Mouse (Mus musculus): ENCODE data around the gene Gm44790.
A peak's percentile ranks its signal among the peaks of the same experiment; 100 is the strongest.

The Gm44790 gene

GRCm38 (mm10) chr6:86404100-86404861 is 22.2 kb upstream of the Gm44790 start, which contains the start of gene Tia1:
Gene Tia1 (plus strand): TSS chr6:86404219.
- DNase-seq (ENCODE audit: low spot score), result peak; percentile 99

GRCm38 (mm10) chr6:86404996-86405395 is 21.5 kb upstream of the Gm44790 start:
- DNase-seq (ENCODE audit: low spot score), result peak; percentile 56

GRCm38 (mm10) chr6:86406306-86406705 is 20.2 kb upstream of the Gm44790 start:
- no peak for DNase-seq (ENCODE audit: low spot score)

GRCm38 (mm10) chr6:86418711-86419110 is 7.7 kb upstream of the Gm44790 start:
- DNase-seq (ENCODE audit: low spot score), result no peak

- DNase-seq (ENCODE audit: low spot score), result no peak
These were observed 7.2 kb upstream of the Gm44790 start for GRCm38 (mm10) chr6:86419239-86419638.

- DNase-seq (ENCODE audit: low spot score), result peak; percentile 38
These were observed 6.0 kb upstream of the Gm44790 start for GRCm38 (mm10) chr6:86420491-86420890.

- no peak for DNase-seq (ENCODE audit: low spot score)
These were observed 5.1 kb downstream of the Gm44790 start for GRCm38 (mm10) chr6:86431531-86431930.

- DNase-seq (ENCODE audit: low spot score), result no peak
These were observed 7.2 kb downstream of the Gm44790 start for GRCm38 (mm10) chr6:86433696-86434095.

GRCm38 (mm10) chr6:86437711-86438110 is 11.3 kb downstream of the Gm44790 start:
- peak; percentile 76 for DNase-seq (ENCODE audit: low spot score)

GRCm38 (mm10) chr6:86438272-86439118 is 12.0 kb downstream of the Gm44790 start, which contains the start of gene C87436:
Gene C87436 (plus strand): TSS chr6:86438374.
- DNase-seq (ENCODE audit: low spot score), result peak; percentile 95

GRCm38 (mm10) chr6:86439119-86439496 is 12.7 kb downstream of the Gm44790 start:
- no peak for DNase-seq (ENCODE audit: low spot score)

- DNase-seq (ENCODE audit: low spot score), result peak; percentile 10
These were observed 13.1 kb downstream of the Gm44790 start for GRCm38 (mm10) chr6:86439531-86439930.

GRCm38 (mm10) chr6:86441571-86441970 is 15.1 kb downstream of the Gm44790 start:
- no peak for DNase-seq (ENCODE audit: low spot score)

GRCm38 (mm10) chr6:86445551-86445950 is 19.1 kb downstream of the Gm44790 start:
- DNase-seq (ENCODE audit: low spot score), result no peak

- DNase-seq (ENCODE audit: low spot score), result no peak
These were observed 20.6 kb downstream of the Gm44790 start for GRCm38 (mm10) chr6:86446927-86447568.

- no peak for DNase-seq (ENCODE audit: low spot score)
These were observed 30.3 kb downstream of the Gm44790 start for GRCm38 (mm10) chr6:86456727-86457126.

- no peak for DNase-seq (ENCODE audit: low spot score)
These were observed 36.6 kb downstream of the Gm44790 start for GRCm38 (mm10) chr6:86463079-86463478.

GRCm38 (mm10) chr6:86471317-86471716 is 44.9 kb downstream of the Gm44790 start:
- no peak for DNase-seq (ENCODE audit: low spot score)

GRCm38 (mm10) chr6:86471760-86472099 is 45.3 kb downstream of the Gm44790 start:
- no peak for DNase-seq (ENCODE audit: low spot score)

GRCm38 (mm10) chr6:86472100-86472955 is 45.9 kb downstream of the Gm44790 start:
- peak; percentile 99 for DNase-seq (ENCODE audit: low spot score)

- peak; percentile 51 for DNase-seq (ENCODE audit: low spot score)
These were observed 46.6 kb downstream of the Gm44790 start for GRCm38 (mm10) chr6:86473077-86473476.

- no peak for DNase-seq (ENCODE audit: low spot score)
These were observed 47.6 kb downstream of the Gm44790 start for GRCm38 (mm10) chr6:86474072-86474471.

All from MN1 (cell line).